Mouse (Mus musculus): Measurements from ENCODE around the gene Slc35e1. TPM values are rescaled to one million over a fixed set of nuclear protein-coding genes. Genes with fewer than 3 reads are reported as not detected.

The Slc35e1 gene
- polyA plus RNA-seq, 1 experiment = 50.3 TPM

DNA sequence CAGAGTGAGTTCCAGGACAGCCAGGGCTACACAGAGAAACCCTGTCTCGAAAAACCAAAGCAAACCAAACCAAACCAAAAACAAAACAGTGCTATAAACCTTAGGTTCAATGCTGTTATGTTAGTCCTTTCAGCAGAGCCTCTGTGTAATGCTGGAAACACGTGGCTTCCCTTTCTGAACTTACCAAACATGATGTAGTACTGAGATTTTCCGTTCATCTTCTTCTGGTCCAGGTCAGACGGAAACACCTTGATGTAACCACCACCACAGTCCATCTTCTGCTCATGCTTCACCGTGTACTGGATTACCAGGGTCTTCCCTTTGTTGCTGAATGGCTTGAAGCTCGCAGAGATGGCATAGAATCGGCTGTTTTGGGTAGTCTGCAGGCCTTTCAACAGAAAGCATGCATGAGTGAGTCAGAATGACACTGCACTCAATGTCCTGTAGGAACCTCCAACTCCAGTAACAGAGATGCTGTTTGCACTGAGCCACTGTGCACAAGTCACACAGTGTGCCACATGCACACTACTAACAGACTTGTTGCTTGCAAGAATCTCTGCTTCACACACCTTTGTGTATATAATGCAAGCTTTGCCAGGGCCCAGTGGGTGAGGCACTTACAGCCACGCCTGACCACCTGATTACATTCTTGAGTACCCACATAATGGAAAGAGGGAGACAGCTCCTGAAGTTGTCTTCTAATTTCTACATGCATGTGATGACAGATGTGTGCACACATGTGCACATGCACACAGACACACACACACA is 54.0 kb downstream of the Slc35e1 start:
- H3K27ac ChIP-seq (ENCODE audit: insufficient read depth, low read length) = no peak overlapping the region
- no peak overlapping the region for H3K4me3 ChIP-seq (ENCODE audit: insufficient read depth, low read length)
- H3K4me1 ChIP-seq (ENCODE audit: control insufficient read depth, insufficient read depth, low read length) = no peaks in the 10 kb centered on the region
- TF ChIP-seq CTCF (IDR thresholded peaks at IDR 0.05; ENCODE audit: borderline replicate concordance, insufficient read depth, low read length) = no peak
- TF ChIP-seq POLR2A (IDR thresholded peaks at IDR 0.05; ENCODE audit: low read depth, low read length) = no peak

DNA sequence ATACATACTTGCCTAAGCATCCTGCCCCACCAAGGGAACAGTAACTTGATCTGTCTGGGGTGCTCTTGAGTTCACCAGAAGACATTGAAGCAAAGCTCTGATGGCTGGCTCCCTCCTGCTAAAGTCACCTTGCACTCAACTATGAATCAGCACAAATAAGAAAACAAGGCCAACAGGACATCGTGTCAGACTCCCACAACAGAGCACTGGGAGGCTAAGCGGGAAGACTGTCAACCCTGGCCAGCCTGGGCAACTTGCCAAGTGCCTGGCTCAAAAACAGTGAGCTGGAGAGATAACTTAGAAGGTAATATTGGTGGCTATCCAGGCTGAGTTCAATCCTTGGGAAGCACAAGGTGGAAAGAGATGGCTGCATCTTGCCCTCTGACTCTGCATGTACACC is 57.5 kb downstream of the Slc35e1 start:
- Histone ChIP-seq H3K4me3 (ENCODE audit: insufficient read depth, low read length) (no peak overlapping the region), H3K27ac (ENCODE audit: insufficient read depth, low read length) (no peak overlapping the region), H3K4me1 (ENCODE audit: control insufficient read depth, insufficient read depth, low read length) (no peaks in the 10 kb centered on the region)
- TF ChIP-seq POLR2A (IDR thresholded peaks at IDR 0.05; ENCODE audit: low read depth, low read length) (no peak), CTCF (IDR thresholded peaks at IDR 0.05; ENCODE audit: borderline replicate concordance, insufficient read depth, low read length) (no peak)

Other genes starting within 250 kb of the Slc35e1 start
- gene Gm10282, start 187.4 kb downstream of the Slc35e1 start, polyA plus RNA-seq (2011; ENCODE audit: insufficient read length, low read depth, missing spikeins) = 3.8 and 4.6 TPM in 2 replicates
- gene Klf2, start 173.6 kb downstream of the Slc35e1 start, polyA plus RNA-seq (2011; ENCODE audit: insufficient read length, low read depth, missing spikeins) = 19.1 and 19.7 TPM in 2 replicates
- 58.0 and 65.0 TPM in 2 replicates for gene Eps15l1, start 71.2 kb downstream of the Slc35e1 start, polyA plus RNA-seq (2011; ENCODE audit: insufficient read length, low read depth, missing spikeins)
- gene Calr3, start 48.7 kb downstream of the Slc35e1 start, polyA plus RNA-seq (2011; ENCODE audit: insufficient read length, low read depth, missing spikeins) = 1.7 and 1.9 TPM in 2 replicates
- gene 1700030K09Rik, start 48.7 kb downstream of the Slc35e1 start, polyA plus RNA-seq (2011; ENCODE audit: insufficient read length, low read depth, missing spikeins) = 5.5 and 6.6 TPM in 2 replicates
- gene Cherp, start 17.4 kb downstream of the Slc35e1 start, polyA plus RNA-seq (2011; ENCODE audit: insufficient read length, low read depth, missing spikeins) = 39.9 and 46.2 TPM in 2 replicates
- 6.4 and 7.5 TPM in 2 replicates for gene Med26, start 55.7 kb upstream of the Slc35e1 start, polyA plus RNA-seq (2011; ENCODE audit: insufficient read length, low read depth, missing spikeins)
- 68.9 and 104 TPM in 2 replicates for gene Smim7, start 78.5 kb upstream of the Slc35e1 start, polyA plus RNA-seq (2011; ENCODE audit: insufficient read length, low read depth, missing spikeins)
- gene Tmem38a, start 79.4 kb upstream of the Slc35e1 start, polyA plus RNA-seq (2011; ENCODE audit: insufficient read length, low read depth, missing spikeins) = 12.0 and 14.4 TPM in 2 replicates
- gene Nwd1, start 154.1 kb upstream of the Slc35e1 start, polyA plus RNA-seq (2011; ENCODE audit: insufficient read length, low read depth, missing spikeins) = not detected in 2 replicates
- gene Sin3b, start 230.7 kb upstream of the Slc35e1 start, polyA plus RNA-seq (2011; ENCODE audit: insufficient read length, low read depth, missing spikeins) = 95.0 and 97.8 TPM in 2 replicates